Mouse (Mus musculus): ENCODE results near the gene Phb. TPM values are rescaled to one million over a fixed set of nuclear protein-coding genes. Genes with fewer than 3 reads are reported as not detected.
"Not testable (repeated sequence)": the region's sequence is repeated elsewhere in the genome, so short reads cannot be mapped to it uniquely, and the experiment has no call there.

Gene Phb
- polyA plus RNA-seq, 1 experiment from 2014 or later: 197 TPM

GRCm38 (mm10) chr11:95647791-95648190 lies 19.0 kb upstream of the Phb start:
- H3K4me2 ChIP-seq (ENCODE audit: low read length): no peak overlapping the region
- no peak overlapping the region for H3K27ac ChIP-seq (ENCODE audit: low read length)
- H3K4me3 ChIP-seq (ENCODE audit: low read depth, low read length): no peak overlapping the region
- H3K36me3 ChIP-seq (ENCODE audit: control insufficient read depth, insufficient read depth, low read length): no peaks in the 10 kb centered on the region
- peaks cover 10% of the 10 kb centered on the region for H3K27me3 ChIP-seq (ENCODE audit: control insufficient read depth, insufficient read depth, low read depth, low read length)
- no peak overlapping the region for H3K9ac ChIP-seq (ENCODE audit: low read depth, low read length)
- 45% methylated on average over 3 of the region's 3 CpGs for WGBS
- H3K9me3 ChIP-seq (replicated peaks; ENCODE audit: control insufficient read depth, low read length, poor library complexity, severe bottlenecking): no peaks in the 10 kb centered on the region
- no peak for ATAC-seq
- peaks cover 8% of the 10 kb centered on the region for H3K4me1 ChIP-seq (ENCODE audit: control insufficient read depth, insufficient read depth, low read length)

GRCm38 (mm10) chr11:95648827-95649226 lies 17.9 kb upstream of the Phb start:
- Histone ChIP-seq H3K9me3 (replicated peaks; ENCODE audit: control insufficient read depth, low read length, poor library complexity, severe bottlenecking) (no peaks in the 10 kb centered on the region), H3K4me2 (ENCODE audit: low read length) (no peak overlapping the region), H3K4me1 (ENCODE audit: control insufficient read depth, insufficient read depth, low read length) (peaks cover 8% of the 10 kb centered on the region), H3K27ac (ENCODE audit: low read length) (no peak overlapping the region), H3K36me3 (ENCODE audit: control insufficient read depth, insufficient read depth, low read length) (no peaks in the 10 kb centered on the region), H3K27me3 (ENCODE audit: control insufficient read depth, insufficient read depth, low read depth, low read length) (peaks cover 10% of the 10 kb centered on the region), H3K4me3 (ENCODE audit: low read depth, low read length) (no peak overlapping the region), H3K9ac (ENCODE audit: low read depth, low read length) (no peak overlapping the region)
- ATAC-seq: no peak
- WGBS: 0% methylated on average over 4 of the region's 4 CpGs

- H3K27ac ChIP-seq (ENCODE audit: low read length): no peak overlapping the region
- H3K36me3 ChIP-seq (ENCODE audit: control insufficient read depth, insufficient read depth, low read length): no peaks in the 10 kb centered on the region
- WGBS: 80% methylated on average over 7 of the region's 7 CpGs
- no peak for ATAC-seq
- H3K9me3 ChIP-seq (replicated peaks; ENCODE audit: control insufficient read depth, low read length, poor library complexity, severe bottlenecking): no peaks in the 10 kb centered on the region
- H3K27me3 ChIP-seq (ENCODE audit: control insufficient read depth, insufficient read depth, low read depth, low read length): peaks cover 10% of the 10 kb centered on the region
- no peak overlapping the region for H3K9ac ChIP-seq (ENCODE audit: low read depth, low read length)
- H3K4me1 ChIP-seq (ENCODE audit: control insufficient read depth, insufficient read depth, low read length): peaks cover 8% of the 10 kb centered on the region
- H3K4me2 ChIP-seq (ENCODE audit: low read length): no peak overlapping the region
- H3K4me3 ChIP-seq (ENCODE audit: low read depth, low read length): no peak overlapping the region
Measured at GRCm38 (mm10) chr11:95649560-95649959, 17.2 kb upstream of the Phb start.

- peaks cover 8% of the 10 kb centered on the region for H3K4me1 ChIP-seq (ENCODE audit: control insufficient read depth, insufficient read depth, low read length)
- H3K27me3 ChIP-seq (ENCODE audit: control insufficient read depth, insufficient read depth, low read depth, low read length): peaks cover 8% of the 10 kb centered on the region
- no peaks in the 10 kb centered on the region for H3K36me3 ChIP-seq (ENCODE audit: control insufficient read depth, insufficient read depth, low read length)
- no peaks in the 10 kb centered on the region for H3K9me3 ChIP-seq (replicated peaks; ENCODE audit: control insufficient read depth, low read length, poor library complexity, severe bottlenecking)
- no peak overlapping the region for H3K9ac ChIP-seq (ENCODE audit: low read depth, low read length)
- ATAC-seq: no peak
- WGBS: 65% methylated on average over 2 of the region's 2 CpGs
- no peak overlapping the region for H3K27ac ChIP-seq (ENCODE audit: low read length)
- no peak overlapping the region for H3K4me3 ChIP-seq (ENCODE audit: low read depth, low read length)
- H3K4me2 ChIP-seq (ENCODE audit: low read length): no peak overlapping the region
Measured at GRCm38 (mm10) chr11:95650001-95650400, 16.8 kb upstream of the Phb start.

- Histone ChIP-seq H3K4me1 (ENCODE audit: control insufficient read depth, insufficient read depth, low read length) (no peaks in the 10 kb centered on the region), H3K4me2 (ENCODE audit: low read length) (no peak overlapping the region), H3K36me3 (ENCODE audit: control insufficient read depth, insufficient read depth, low read length) (no peaks in the 10 kb centered on the region), H3K9me3 (replicated peaks; ENCODE audit: control insufficient read depth, low read length, poor library complexity, severe bottlenecking) (no peaks in the 10 kb centered on the region), H3K27me3 (ENCODE audit: control insufficient read depth, insufficient read depth, low read depth, low read length) (no peaks in the 10 kb centered on the region), H3K4me3 (ENCODE audit: low read depth, low read length) (no peak overlapping the region), H3K9ac (ENCODE audit: low read depth, low read length) (no peak overlapping the region), H3K27ac (ENCODE audit: low read length) (no peak overlapping the region)
- no peak for ATAC-seq
- 71% methylated on average over 9 of the region's 9 CpGs for WGBS
Measured at GRCm38 (mm10) chr11:95650981-95651380, 15.8 kb upstream of the Phb start.

- Histone ChIP-seq H3K4me1 (ENCODE audit: control insufficient read depth, insufficient read depth, low read length) (no peaks in the 10 kb centered on the region), H3K9ac (ENCODE audit: low read depth, low read length) (no peak overlapping the region)
- WGBS: 79% methylated on average over 4 of the region's 4 CpGs
Measured at GRCm38 (mm10) chr11:95657449-95657848, 9.3 kb upstream of the Phb start.

GRCm38 (mm10) chr11:95667177-95667576 lies 420 bp downstream of the Phb start:
- under 1% methylated on average over 11 of the region's 11 CpGs for WGBS
- no peaks in the 10 kb centered on the region for H3K27me3 ChIP-seq (ENCODE audit: control insufficient read depth, insufficient read depth, low read depth, low read length)
- peak; percentile 31; the same call in 1 of the 2 replicates for ATAC-seq

More at GRCm38 (mm10) chr11:95657449-95657848, 9.3 kb upstream of the Phb start:
- Histone ChIP-seq H3K4me3 (ENCODE audit: low read depth, low read length) (no peak overlapping the region), H3K4me2 (ENCODE audit: low read length) (no peak overlapping the region), H3K36me3 (ENCODE audit: control insufficient read depth, insufficient read depth, low read length) (no peaks in the 10 kb centered on the region), H3K27me3 (ENCODE audit: control insufficient read depth, insufficient read depth, low read depth, low read length) (no peaks in the 10 kb centered on the region), H3K9me3 (replicated peaks; ENCODE audit: control insufficient read depth, low read length, poor library complexity, severe bottlenecking) (no peaks in the 10 kb centered on the region), H3K27ac (ENCODE audit: low read length) (no peak overlapping the region)
- no peak for ATAC-seq

GRCm38 (mm10) chr11:95668086-95668485 lies 1.3 kb downstream of the Phb start:
- not testable (repeated sequence) for H3K36me3 ChIP-seq (ENCODE audit: control insufficient read depth, insufficient read depth, low read length); H3K27me3 ChIP-seq (ENCODE audit: control insufficient read depth, insufficient read depth, low read depth, low read length); H3K9me3 ChIP-seq (replicated peaks; ENCODE audit: control insufficient read depth, low read length, poor library complexity, severe bottlenecking); H3K4me2 ChIP-seq (ENCODE audit: low read length); H3K9ac ChIP-seq (ENCODE audit: low read depth, low read length); H3K4me3 ChIP-seq (ENCODE audit: low read depth, low read length); H3K27ac ChIP-seq (ENCODE audit: low read length); ATAC-seq
- peaks cover 11% of the 10 kb centered on the region for H3K4me1 ChIP-seq (ENCODE audit: control insufficient read depth, insufficient read depth, low read length)
- 86% methylated on average over 7 of the region's 7 CpGs for WGBS

More at GRCm38 (mm10) chr11:95667177-95667576, 420 bp downstream of the Phb start:
- Histone ChIP-seq H3K36me3 (ENCODE audit: control insufficient read depth, insufficient read depth, low read length) (peaks cover 9% of the 10 kb centered on the region; the same call in 1 of the 2 replicates), H3K4me2 (ENCODE audit: low read length) (peak overlapping the region; percentile 98), H3K4me3 (ENCODE audit: low read depth, low read length) (peak overlapping the region; percentile 65), H3K9ac (ENCODE audit: low read depth, low read length) (peak overlapping the region; percentile 80), H3K4me1 (ENCODE audit: control insufficient read depth, insufficient read depth, low read length) (peaks cover 11% of the 10 kb centered on the region), H3K9me3 (replicated peaks; ENCODE audit: control insufficient read depth, low read length, poor library complexity, severe bottlenecking) (no peaks in the 10 kb centered on the region), H3K27ac (ENCODE audit: low read length) (peak overlapping the region; percentile 65)

DNA sequence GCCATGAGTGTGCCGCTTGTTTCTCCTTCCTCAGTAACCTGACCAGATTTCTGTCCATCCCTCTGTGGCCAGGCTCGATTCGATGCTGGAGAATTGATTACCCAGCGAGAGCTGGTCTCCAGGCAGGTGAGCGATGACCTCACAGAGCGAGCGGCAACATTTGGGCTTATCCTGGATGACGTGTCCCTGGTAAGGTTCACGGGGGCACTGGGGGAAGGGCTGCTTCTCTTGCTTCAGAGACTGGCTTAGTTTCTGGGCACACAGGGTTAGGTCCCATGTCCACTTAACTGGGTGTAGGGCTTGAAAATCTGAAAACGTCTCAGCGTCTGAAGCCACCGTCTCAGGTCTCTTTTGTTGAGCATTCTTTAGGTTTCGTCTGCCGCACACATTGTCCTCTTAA lies 8.7 kb downstream of the Phb start:
- Histone ChIP-seq H3K4me1 (ENCODE audit: control insufficient read depth, insufficient read depth, low read length) (no peaks in the 10 kb centered on the region), H3K4me3 (ENCODE audit: low read depth, low read length) (no peak overlapping the region), H3K4me2 (ENCODE audit: low read length) (no peak overlapping the region), H3K36me3 (ENCODE audit: control insufficient read depth, insufficient read depth, low read length) (peaks cover 25% of the 10 kb centered on the region; the same call in 1 of the 2 replicates), H3K9me3 (replicated peaks; ENCODE audit: control insufficient read depth, low read length, poor library complexity, severe bottlenecking) (no peaks in the 10 kb centered on the region), H3K27me3 (ENCODE audit: control insufficient read depth, insufficient read depth, low read depth, low read length) (no peaks in the 10 kb centered on the region), H3K9ac (ENCODE audit: low read depth, low read length) (no peak overlapping the region), H3K27ac (ENCODE audit: low read length) (no peak overlapping the region)
- ATAC-seq: no peak
- WGBS: 88% methylated on average over 14 of the region's 14 CpGs
